Mouse (Mus musculus): ENCODE data around the gene Tent4b.

DNA sequence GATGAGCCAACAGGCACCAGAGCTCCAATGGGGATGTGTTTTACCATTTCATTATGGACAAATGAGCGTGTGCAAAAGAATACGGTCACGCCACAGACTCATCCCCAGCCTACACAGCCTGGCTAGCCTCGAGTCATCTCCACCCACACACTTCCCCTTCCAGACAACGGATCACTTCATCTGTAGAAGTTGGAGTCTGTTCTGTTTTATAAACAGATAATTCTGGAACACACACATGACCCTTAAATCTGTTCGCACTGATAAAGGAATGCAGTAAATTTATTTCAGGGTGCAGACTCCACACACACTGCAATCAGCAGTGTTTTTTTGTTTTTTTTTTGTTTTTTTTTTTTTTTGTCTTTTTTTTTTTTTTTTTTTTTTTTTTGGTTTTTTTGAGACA is 80.7 kb downstream of the Tent4b start:
- TF ChIP-seq CTCF (IDR thresholded peaks at IDR 0.05; ENCODE audit: low read depth) (no peak), EP300 (IDR thresholded peaks at IDR 0.05; ENCODE audit: low read depth) (no peak)
